Mouse (Mus musculus): ENCODE data around the gene Spag6. TPM values are rescaled to one million over a fixed set of nuclear protein-coding genes. Genes with fewer than 3 reads are reported as not detected.

Gene Spag6
- polyA plus RNA-seq, 2 experiments: not detected

DNA sequence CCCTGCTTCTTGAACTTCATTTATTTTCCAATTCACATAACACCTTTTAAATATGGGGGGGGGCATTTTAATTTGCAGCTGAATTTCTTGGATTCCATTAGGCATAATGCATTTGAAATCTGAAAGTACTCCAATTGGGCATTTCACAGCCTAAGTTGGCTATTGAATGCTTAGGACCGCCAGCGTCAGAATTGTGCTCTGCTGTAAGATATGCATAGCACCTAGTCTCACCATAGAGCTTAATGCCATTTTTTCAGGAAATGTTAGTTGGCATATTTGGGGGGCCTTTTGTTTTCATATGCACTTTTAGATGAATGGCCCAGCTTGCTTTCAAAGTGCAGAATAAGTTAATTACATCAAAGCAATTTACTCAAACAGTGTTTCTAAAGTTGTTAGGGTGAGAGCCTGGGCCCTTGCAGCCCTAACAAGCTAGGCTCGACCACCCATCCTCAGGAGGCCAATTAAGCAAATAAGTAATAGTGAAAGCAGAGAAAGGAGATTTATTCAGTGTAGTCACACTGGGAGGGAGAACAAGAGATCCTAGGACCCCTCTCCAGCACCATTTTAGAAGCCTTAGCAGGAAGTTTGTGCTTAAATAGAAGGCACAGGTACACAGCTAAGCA lies 28.5 kb downstream of the Spag6 start:
- Histone ChIP-seq H3K9me3 (ENCODE audit: control insufficient read depth, low read length) (no peaks in the 10 kb centered on the region), H3K4me1 (replicated peaks; ENCODE audit: control insufficient read depth in 2 of 2, insufficient read depth in 2 of 2, low read length in 1 of 2) (no peaks in the 10 kb centered on the region), H3K27ac (no peak overlapping the region), H3K4me3 (ENCODE audit: insufficient read depth in 1 of 2, low read depth in 2 of 2, low read length in 2 of 2) (no peak overlapping the region), H3K9ac (replicated peaks) (no peak overlapping the region), H3K27me3 (ENCODE audit: control insufficient read depth, insufficient read depth, low read length) (no peaks in the 10 kb centered on the region), H3K36me3 (replicated peaks; ENCODE audit: control insufficient read depth, insufficient read depth, low read depth) (no peaks in the 10 kb centered on the region), H3K4me2 (ENCODE audit: low read depth) (no peak overlapping the region)
- no peak for DNase-seq (ENCODE audit: low read depth in 3 of 3, low spot score in 3 of 3)
- WGBS (ENCODE audit: insufficient replicate concordance): 64% methylated on average over 3 of the region's 3 CpGs
- no peak for TF ChIP-seq CTCF (IDR thresholded peaks at IDR 0.05; ENCODE audit: low read depth)
- TF ChIP-seq EP300 (IDR thresholded peaks at IDR 0.05; ENCODE audit: low read depth): no peak
- ATAC-seq (ENCODE audit: insufficient read depth): no peak

GRCm38 (mm10) chr2:18724462-18724861 lies 30.6 kb downstream of the Spag6 start:
- H3K9ac ChIP-seq (replicated peaks): no peak overlapping the region
- 61% methylated on average over 1 of the region's 1 CpGs for WGBS (ENCODE audit: insufficient replicate concordance)
- no peaks in the 10 kb centered on the region for H3K4me1 ChIP-seq (replicated peaks; ENCODE audit: control insufficient read depth in 2 of 2, insufficient read depth in 2 of 2, low read length in 1 of 2)
- H3K27ac ChIP-seq: no peak overlapping the region
- H3K27me3 ChIP-seq (ENCODE audit: control insufficient read depth, insufficient read depth, low read length): no peaks in the 10 kb centered on the region
- ATAC-seq (ENCODE audit: insufficient read depth): no peak
- H3K9me3 ChIP-seq (ENCODE audit: control insufficient read depth, low read length): no peaks in the 10 kb centered on the region
- no peak for TF ChIP-seq CTCF (IDR thresholded peaks at IDR 0.05; ENCODE audit: low read depth)
- H3K4me2 ChIP-seq (ENCODE audit: low read depth): no peak overlapping the region
- no peak overlapping the region for H3K4me3 ChIP-seq (ENCODE audit: insufficient read depth in 1 of 2, low read depth in 2 of 2, low read length in 2 of 2)
- H3K36me3 ChIP-seq (replicated peaks; ENCODE audit: control insufficient read depth, insufficient read depth, low read depth): no peaks in the 10 kb centered on the region
- no peak for DNase-seq (ENCODE audit: low read depth in 3 of 3, low spot score in 3 of 3)

DNA sequence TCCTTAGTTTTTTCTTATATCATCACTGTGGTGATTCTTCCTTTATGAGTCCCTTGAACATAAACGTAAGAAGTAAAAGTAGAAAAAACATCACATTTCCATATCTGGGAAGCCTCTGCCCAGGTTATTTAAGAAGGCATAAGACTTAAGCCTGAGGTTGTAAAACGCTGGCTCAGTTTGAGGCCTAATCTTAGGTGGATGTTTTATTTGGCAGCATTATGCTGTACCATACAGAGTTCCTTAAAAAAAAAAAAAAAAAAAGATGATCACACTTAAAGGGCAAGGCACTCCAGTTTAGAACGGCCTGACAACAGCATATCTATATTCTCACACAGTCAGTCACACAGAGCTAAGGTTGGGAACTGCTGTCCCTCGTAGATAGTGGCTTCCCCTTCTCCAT lies 32.0 kb downstream of the Spag6 start:
- no peak overlapping the region for H3K9ac ChIP-seq (replicated peaks)
- no peaks in the 10 kb centered on the region for H3K36me3 ChIP-seq (replicated peaks; ENCODE audit: control insufficient read depth, insufficient read depth, low read depth)
- no peak overlapping the region for H3K4me3 ChIP-seq (ENCODE audit: insufficient read depth in 1 of 2, low read depth in 2 of 2, low read length in 2 of 2)
- H3K4me1 ChIP-seq (replicated peaks; ENCODE audit: control insufficient read depth in 2 of 2, insufficient read depth in 2 of 2, low read length in 1 of 2): no peaks in the 10 kb centered on the region
- H3K27ac ChIP-seq: no peak overlapping the region
- no peak overlapping the region for H3K4me2 ChIP-seq (ENCODE audit: low read depth)
- H3K27me3 ChIP-seq (ENCODE audit: control insufficient read depth, insufficient read depth, low read length): no peaks in the 10 kb centered on the region
- WGBS (ENCODE audit: insufficient replicate concordance): 54% methylated on average over 4 of the region's 4 CpGs
- DNase-seq (ENCODE audit: low read depth in 3 of 3, low spot score in 3 of 3): no peak
- no peaks in the 10 kb centered on the region for H3K9me3 ChIP-seq (ENCODE audit: control insufficient read depth, low read length)
- TF ChIP-seq CTCF (IDR thresholded peaks at IDR 0.05; ENCODE audit: low read depth): no peak
- no peak for TF ChIP-seq EP300 (IDR thresholded peaks at IDR 0.05; ENCODE audit: low read depth)
- no peak for ATAC-seq (ENCODE audit: insufficient read depth)

DNA sequence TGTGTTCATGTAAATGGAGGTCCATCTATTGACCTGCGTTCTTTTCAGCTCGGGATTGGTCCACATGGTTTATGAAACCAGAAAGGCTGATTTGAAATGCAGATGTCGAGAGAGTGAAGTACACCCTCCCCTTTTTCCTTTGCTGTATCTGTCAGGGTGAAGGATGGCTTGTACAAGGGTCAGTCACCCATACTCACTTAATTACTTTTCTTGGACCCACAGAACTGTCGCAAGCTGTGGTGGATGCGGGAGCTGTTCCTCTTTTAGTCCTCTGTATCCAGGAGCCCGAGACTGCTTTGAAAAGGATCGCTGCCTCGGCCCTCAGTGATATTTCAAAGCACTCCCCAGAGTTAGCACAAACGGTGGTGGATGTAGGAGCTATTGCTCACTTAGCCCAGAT lies 37.9 kb downstream of the Spag6 start:
- TF ChIP-seq EP300 (IDR thresholded peaks at IDR 0.05; ENCODE audit: low read depth): no peak
- no peak for TF ChIP-seq CTCF (IDR thresholded peaks at IDR 0.05; ENCODE audit: low read depth)

GRCm38 (mm10) chr2:18734394-18735127 lies 40.7 kb downstream of the Spag6 start:
- no peaks in the 10 kb centered on the region for H3K36me3 ChIP-seq (replicated peaks; ENCODE audit: control insufficient read depth, insufficient read depth, low read depth)
- no peak overlapping the region for H3K4me3 ChIP-seq (ENCODE audit: insufficient read depth in 1 of 2, low read depth in 2 of 2, low read length in 2 of 2)
- no peaks in the 10 kb centered on the region for H3K27me3 ChIP-seq (ENCODE audit: control insufficient read depth, insufficient read depth, low read length)
- H3K4me2 ChIP-seq (ENCODE audit: low read depth): no peak overlapping the region
- WGBS (ENCODE audit: insufficient replicate concordance): 18% methylated on average over 5 of the region's 5 CpGs
- no peak for TF ChIP-seq CTCF (IDR thresholded peaks at IDR 0.05; ENCODE audit: low read depth)
- DNase-seq (ENCODE audit: low read depth in 3 of 3, low spot score in 3 of 3) (no peak), ATAC-seq (ENCODE audit: insufficient read depth) (no peak)
- H3K9ac ChIP-seq (replicated peaks): no peak overlapping the region
- no peak overlapping the region for H3K27ac ChIP-seq
- H3K4me1 ChIP-seq (replicated peaks; ENCODE audit: control insufficient read depth in 2 of 2, insufficient read depth in 2 of 2, low read length in 1 of 2): no peaks in the 10 kb centered on the region; a peak in 1 of 4 replicates
- no peaks in the 10 kb centered on the region for H3K9me3 ChIP-seq (ENCODE audit: control insufficient read depth, low read length)

More for the DNA sequence above, 37.9 kb downstream of the Spag6 start:
- no peak overlapping the region for H3K4me3 ChIP-seq (ENCODE audit: insufficient read depth in 1 of 2, low read depth in 2 of 2, low read length in 2 of 2)
- H3K36me3 ChIP-seq (replicated peaks; ENCODE audit: control insufficient read depth, insufficient read depth, low read depth): no peaks in the 10 kb centered on the region
- H3K4me1 ChIP-seq (replicated peaks; ENCODE audit: control insufficient read depth in 2 of 2, insufficient read depth in 2 of 2, low read length in 1 of 2): no peaks in the 10 kb centered on the region; a peak in 1 of 4 replicates
- no peak for ATAC-seq (ENCODE audit: insufficient read depth)
- no peak overlapping the region for H3K9ac ChIP-seq (replicated peaks)
- H3K4me2 ChIP-seq (ENCODE audit: low read depth): no peak overlapping the region
- no peaks in the 10 kb centered on the region for H3K9me3 ChIP-seq (ENCODE audit: control insufficient read depth, low read length)
- no peaks in the 10 kb centered on the region for H3K27me3 ChIP-seq (ENCODE audit: control insufficient read depth, insufficient read depth, low read length)
- no peak overlapping the region for H3K27ac ChIP-seq
- no peak for DNase-seq (ENCODE audit: low read depth in 3 of 3, low spot score in 3 of 3)
- WGBS (ENCODE audit: insufficient replicate concordance): 43% methylated on average over 9 of the region's 9 CpGs

Data from liver, embryonic 14.5 days (tissue).